Mouse (Mus musculus) forebrain, embryonic 10.5 days (tissue): Measurements from ENCODE around the gene Mcm10. TPM values are rescaled to one million over a fixed set of nuclear protein-coding genes. Genes with fewer than 3 reads are reported as not detected.

Experiments used
- DNase-seq: peaks from one replicate; pipeline ENCODE4 v3.0.0-alpha.2; 2017; ENCODE audit warnings: low spot score; ENCODE audit errors: extremely low spot score
- H3K27ac ChIP-seq: fragments of 300-500 bp; sonication (generic); 2 replicates; pipeline ENCODE4 v1.5.1; 2016; ENCODE audit warnings: mild to moderate bottlenecking
- H3K27me3 ChIP-seq: fragments of 300-500 bp; sonication (generic); 2 replicates; pipeline ENCODE4 v1.6.1; 2016; ENCODE audit warnings: mild to moderate bottlenecking; ENCODE audit not compliant: poor library complexity, severe bottlenecking
- H3K36me3 ChIP-seq: fragments of 300-500 bp; sonication (generic); replicated peaks from 2 replicates; pipeline ENCODE4 v1.6.1; 2016; ENCODE audit warnings: mild to moderate bottlenecking, moderate library complexity
- H3K4me1 ChIP-seq: fragments of 300-500 bp; sonication (generic); 2 replicates; pipeline ENCODE4 v1.6.1; 2016
- H3K4me3 ChIP-seq: fragments of 300-500 bp; sonication (generic); 2 replicates; pipeline ENCODE4 v1.5.1; 2016; ENCODE audit warnings: mild to moderate bottlenecking, moderate library complexity
- H3K9me3 ChIP-seq: fragments of 300-500 bp; sonication (generic); 2 replicates; pipeline ENCODE4 v1.6.1; 2016; ENCODE audit warnings: mild to moderate bottlenecking, moderate library complexity
- WGBS: fragments of 180-500 bp; shearing (Covaris S2); methylation state at CpG from one replicate; pipeline ENCODE4 v1.1.7; 2016; 5-methylcytosine and 5-hydroxymethylcytosine counted together
- polyA plus RNA-seq: library from polyadenylated mRNA; unstranded; fragments of >200 nt; fragmentation: Nextera tagmentation; extraction: Ambion mirVana; gene quantifications from 2 replicates; pipeline ENCODE4 v1.2.1, GENCODE M21; 2016

The Mcm10 gene
- polyA plus RNA-seq, 1 experiment from 2014 or later = 82.7 TPM

- Histone ChIP-seq H3K36me3 (no peaks in the 10 kb centered on the region), H3K4me1 (peaks cover 24% of the 10 kb centered on the region), H3K9me3 (no peaks in the 10 kb centered on the region), H3K4me3 (no peak overlapping the region), H3K27ac (no peak overlapping the region), H3K27me3 (no peaks in the 10 kb centered on the region)
- 93% methylated on average over 12 of the region's 12 CpGs for WGBS
- no peak for DNase-seq
These were observed 27.9 kb upstream of the Mcm10 start for GRCm38 (mm10) chr2:5040281-5041161.

DNA sequence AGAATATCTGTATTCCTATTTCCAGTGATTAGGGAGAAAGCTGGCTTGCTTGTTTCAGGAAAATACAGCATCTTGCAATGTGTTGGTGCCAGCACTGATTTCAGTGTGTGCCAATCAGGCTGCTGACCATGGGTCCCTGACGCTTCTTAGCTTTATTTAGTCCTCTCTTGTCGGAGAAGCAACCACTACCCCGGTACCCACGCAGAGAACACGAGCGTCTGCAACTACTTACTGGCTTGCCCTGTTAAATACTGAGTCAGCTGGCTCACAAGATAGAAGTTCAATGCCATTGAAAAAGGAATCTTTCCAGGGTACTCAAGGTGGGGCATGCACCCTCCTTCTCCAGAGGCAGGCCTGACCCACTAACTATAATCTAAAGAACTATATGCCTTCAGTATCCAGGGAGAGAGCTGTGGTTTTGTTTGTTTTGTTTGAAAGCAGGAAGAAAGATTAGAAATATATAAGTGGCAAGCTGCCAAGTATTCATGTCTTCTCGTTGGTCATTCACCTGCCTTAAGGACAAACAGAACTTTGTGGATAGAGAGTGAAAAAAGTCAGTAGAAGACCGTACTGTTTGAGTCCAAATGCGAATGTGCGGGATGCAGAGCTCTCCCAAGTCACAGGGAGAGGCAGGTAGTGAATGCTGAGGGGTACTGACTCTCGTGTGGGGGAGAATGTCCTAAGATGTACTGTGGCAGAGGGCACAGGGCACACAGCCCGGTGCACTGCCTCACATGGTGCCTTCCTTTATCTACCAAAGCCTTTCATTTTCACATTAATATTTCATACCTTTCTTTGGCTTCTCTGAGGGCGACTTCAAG is 27.0 kb upstream of the Mcm10 start:
- Histone ChIP-seq H3K4me3 (no peak overlapping the region), H3K36me3 (no peaks in the 10 kb centered on the region), H3K27ac (no peak overlapping the region), H3K9me3 (no peaks in the 10 kb centered on the region), H3K4me1 (peaks cover 15% of the 10 kb centered on the region), H3K27me3 (no peaks in the 10 kb centered on the region)
- no peak for DNase-seq
- 92% methylated on average over 13 of the region's 13 CpGs for WGBS

- Histone ChIP-seq H3K4me1 (peaks cover 9% of the 10 kb centered on the region), H3K9me3 (no peaks in the 10 kb centered on the region), H3K27ac (no peak overlapping the region), H3K4me3 (no peak overlapping the region), H3K36me3 (no peaks in the 10 kb centered on the region), H3K27me3 (no peaks in the 10 kb centered on the region)
- 86% methylated on average over 5 of the region's 5 CpGs for WGBS
- DNase-seq = no peak
These were observed 25.7 kb upstream of the Mcm10 start for GRCm38 (mm10) chr2:5038320-5038719.

DNA sequence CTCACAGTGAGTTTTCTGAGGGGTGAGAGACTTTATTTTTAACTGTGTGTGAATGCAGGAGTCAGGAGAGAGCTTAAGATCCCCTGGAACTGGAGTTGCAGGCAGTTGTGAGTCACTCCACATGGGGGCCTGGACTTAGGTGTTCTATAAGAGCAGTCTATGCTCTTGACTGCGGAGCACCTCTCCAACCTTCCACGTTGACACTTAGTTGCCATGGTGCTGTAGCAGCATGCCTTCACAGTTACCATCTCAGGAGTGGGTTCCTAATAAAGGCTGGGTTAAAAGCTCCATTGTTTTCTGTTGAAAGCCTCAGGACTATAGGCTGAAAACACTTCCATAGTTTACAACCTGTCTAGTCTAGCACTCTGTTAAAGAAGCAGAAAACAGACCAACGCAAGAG is 24.8 kb upstream of the Mcm10 start:
- no peak for DNase-seq

DNA sequence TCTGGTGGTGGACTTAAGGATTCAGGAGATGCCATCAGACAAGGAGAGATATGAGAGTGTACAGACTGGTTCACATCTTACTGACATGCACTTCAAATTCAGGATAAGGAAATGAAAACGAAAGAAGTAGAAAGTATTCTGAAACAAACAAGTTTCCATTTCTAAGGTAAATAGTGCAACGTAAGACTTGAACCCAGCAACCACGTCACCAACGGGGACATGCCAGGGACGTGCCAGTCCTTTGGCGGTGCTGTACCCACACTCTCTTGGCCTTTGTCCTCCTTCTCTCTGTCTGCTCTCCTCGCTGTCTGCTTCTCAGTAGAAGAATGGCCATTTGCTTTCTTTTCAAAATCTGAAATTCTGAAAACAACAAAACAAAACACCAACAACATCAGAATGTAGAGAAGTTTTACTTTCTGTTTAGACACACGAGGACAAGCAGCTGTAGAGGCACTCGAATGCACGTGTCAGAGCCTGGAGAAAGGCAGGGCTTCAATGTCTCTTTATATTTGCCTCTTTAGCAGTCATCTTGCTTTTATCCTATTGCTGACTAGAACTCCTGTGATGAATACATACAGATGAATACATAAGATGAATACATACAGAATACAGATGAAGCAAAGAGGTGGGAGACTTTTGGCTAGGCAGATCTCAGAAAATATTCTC is 24.0 kb upstream of the Mcm10 start:
- Histone ChIP-seq H3K27me3 (no peaks in the 10 kb centered on the region), H3K9me3 (no peaks in the 10 kb centered on the region), H3K4me1 (peaks cover 9% of the 10 kb centered on the region), H3K4me3 (no peak overlapping the region), H3K27ac (no peak overlapping the region), H3K36me3 (no peaks in the 10 kb centered on the region)
- 88% methylated on average over 10 of the region's 10 CpGs for WGBS
- no peak for DNase-seq

More for the DNA sequence above, 24.8 kb upstream of the Mcm10 start:
- 60% methylated on average over 3 of the region's 3 CpGs for WGBS
- Histone ChIP-seq H3K27ac (no peak overlapping the region), H3K4me1 (peaks cover 9% of the 10 kb centered on the region), H3K4me3 (no peak overlapping the region), H3K9me3 (no peaks in the 10 kb centered on the region), H3K36me3 (no peaks in the 10 kb centered on the region), H3K27me3 (no peaks in the 10 kb centered on the region)

GRCm38 (mm10) chr2:5035241-5035640 is 22.6 kb upstream of the Mcm10 start:
- no peak overlapping the region for H3K27ac ChIP-seq
- DNase-seq = no peak
- H3K4me1 ChIP-seq = peaks cover 9% of the 10 kb centered on the region
- WGBS = 89% methylated on average over 9 of the region's 9 CpGs
- H3K9me3 ChIP-seq = no peaks in the 10 kb centered on the region
- no peaks in the 10 kb centered on the region for H3K27me3 ChIP-seq
- H3K36me3 ChIP-seq = no peaks in the 10 kb centered on the region
- H3K4me3 ChIP-seq = no peak overlapping the region

- Histone ChIP-seq H3K4me3 (no peak overlapping the region), H3K4me1 (peaks cover 9% of the 10 kb centered on the region), H3K36me3 (no peaks in the 10 kb centered on the region), H3K27ac (no peak overlapping the region), H3K9me3 (no peaks in the 10 kb centered on the region), H3K27me3 (no peaks in the 10 kb centered on the region)
- DNase-seq = no peak
- 88% methylated on average over 8 of the region's 8 CpGs for WGBS
These were observed 22.2 kb upstream of the Mcm10 start for GRCm38 (mm10) chr2:5034801-5035200.

GRCm38 (mm10) chr2:5033546-5034420 is 21.2 kb upstream of the Mcm10 start:
- no peak for DNase-seq

DNA sequence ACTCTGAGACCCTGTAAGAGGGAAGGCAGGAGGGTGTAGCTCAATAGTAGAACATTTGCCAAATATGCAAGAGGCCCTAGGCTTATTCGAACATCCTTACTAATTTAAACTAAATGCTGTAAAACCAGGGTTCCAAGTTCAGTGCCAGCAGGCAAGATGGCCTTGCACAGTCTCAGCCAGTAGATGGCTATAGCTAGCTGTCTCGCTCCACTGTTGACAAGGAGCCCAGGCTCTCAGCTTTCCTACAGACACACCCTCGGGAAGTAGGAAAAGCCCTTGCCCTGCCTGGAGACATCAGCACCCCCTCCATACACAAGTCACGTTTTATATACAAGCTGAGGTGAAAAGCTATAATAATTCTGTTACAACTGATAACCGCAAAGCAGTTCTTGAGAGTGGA is 20.1 kb upstream of the Mcm10 start:
- WGBS = 79% methylated on average over 5 of the region's 5 CpGs

More at GRCm38 (mm10) chr2:5033546-5034420, 21.2 kb upstream of the Mcm10 start:
- no peak overlapping the region for H3K4me3 ChIP-seq
- H3K4me1 ChIP-seq = peaks cover 9% of the 10 kb centered on the region
- no peak overlapping the region for H3K27ac ChIP-seq
- no peaks in the 10 kb centered on the region for H3K36me3 ChIP-seq
- H3K9me3 ChIP-seq = no peaks in the 10 kb centered on the region
- no peaks in the 10 kb centered on the region for H3K27me3 ChIP-seq
- 75% methylated on average over 15 of the region's 15 CpGs for WGBS

DNA sequence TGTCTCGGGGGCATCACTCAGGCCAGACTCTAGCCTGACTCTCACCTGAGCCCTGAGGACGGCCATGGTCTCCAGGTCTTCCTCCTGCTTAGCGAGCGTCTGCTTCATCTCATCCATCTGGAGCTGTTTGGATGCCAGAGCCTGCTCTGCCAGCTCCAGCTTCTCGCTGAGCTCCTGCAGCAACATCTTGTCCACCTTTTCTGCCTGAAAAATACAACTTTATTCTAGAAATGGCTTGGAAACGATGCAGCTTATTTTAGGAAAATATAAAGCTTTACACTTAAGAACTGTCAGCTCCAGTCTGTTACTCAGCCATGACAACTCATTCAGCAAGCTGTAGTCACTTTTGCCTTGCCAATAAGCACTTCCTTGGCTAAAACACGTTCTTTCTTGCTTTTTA is 18.6 kb upstream of the Mcm10 start:
- Histone ChIP-seq H3K27ac (no peak overlapping the region), H3K4me1 (no peaks in the 10 kb centered on the region; the same call in 1 of the 2 replicates), H3K36me3 (no peaks in the 10 kb centered on the region), H3K4me3 (no peak overlapping the region), H3K9me3 (no peaks in the 10 kb centered on the region), H3K27me3 (no peaks in the 10 kb centered on the region)
- no peak for DNase-seq
- 87% methylated on average over 7 of the region's 7 CpGs for WGBS

More for the DNA sequence above, 20.1 kb upstream of the Mcm10 start:
- no peak for DNase-seq
- Histone ChIP-seq H3K9me3 (no peaks in the 10 kb centered on the region), H3K27me3 (no peaks in the 10 kb centered on the region), H3K27ac (no peak overlapping the region), H3K36me3 (no peaks in the 10 kb centered on the region), H3K4me1 (peaks cover 6% of the 10 kb centered on the region), H3K4me3 (no peak overlapping the region)

DNA sequence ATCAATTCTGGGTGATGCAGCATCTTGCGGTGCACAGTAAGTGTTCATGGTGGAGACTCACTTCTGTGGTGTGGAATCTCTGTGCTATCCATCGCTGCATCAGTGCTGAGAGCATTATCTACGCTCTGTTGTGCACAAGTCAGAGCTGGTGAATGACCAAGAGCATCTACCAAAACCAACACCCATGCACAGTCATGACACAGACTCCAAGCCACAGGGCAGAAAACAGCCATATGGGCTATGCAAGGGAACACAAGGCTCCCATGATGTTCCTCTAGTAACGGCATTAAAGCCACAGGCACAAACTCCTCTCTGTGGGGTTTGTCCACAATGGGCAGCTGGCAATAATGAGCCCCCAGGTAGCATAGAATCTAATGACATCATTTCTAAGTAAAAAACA is 17.2 kb upstream of the Mcm10 start:
- H3K27me3 ChIP-seq = no peaks in the 10 kb centered on the region
- no peaks in the 10 kb centered on the region; the same call in 1 of the 2 replicates for H3K4me1 ChIP-seq
- 92% methylated on average over 4 of the region's 4 CpGs for WGBS
- H3K4me3 ChIP-seq = no peak overlapping the region
- H3K36me3 ChIP-seq = no peaks in the 10 kb centered on the region
- no peak overlapping the region for H3K27ac ChIP-seq
- DNase-seq = no peak
- no peaks in the 10 kb centered on the region for H3K9me3 ChIP-seq

DNA sequence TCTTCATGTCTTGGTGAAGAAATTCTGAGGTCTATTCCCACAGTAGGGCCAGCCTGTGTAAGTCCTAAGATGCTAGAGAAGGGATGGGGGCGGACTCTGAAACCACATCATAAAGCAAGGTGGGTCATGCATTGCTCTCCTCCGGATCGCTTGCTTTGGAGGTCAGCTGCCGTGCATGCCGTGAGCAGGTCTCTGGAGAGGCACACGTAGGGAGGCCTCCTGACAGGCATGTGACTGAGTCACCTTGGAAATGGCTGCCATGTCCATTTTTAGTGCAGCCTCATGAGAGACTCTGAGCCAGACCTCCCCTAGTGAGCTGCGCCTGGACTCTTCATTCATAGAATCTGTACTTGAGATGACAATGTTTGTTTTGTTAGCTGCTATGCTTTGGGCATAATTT is 15.5 kb upstream of the Mcm10 start:
- DNase-seq = no peak
- Histone ChIP-seq H3K36me3 (no peaks in the 10 kb centered on the region), H3K27ac (no peak overlapping the region), H3K4me1 (no peaks in the 10 kb centered on the region; the same call in 1 of the 2 replicates), H3K9me3 (no peaks in the 10 kb centered on the region), H3K4me3 (no peak overlapping the region), H3K27me3 (no peaks in the 10 kb centered on the region)
- WGBS = 92% methylated on average over 7 of the region's 7 CpGs
